Mouse (Mus musculus): ENCODE results near the gene Zfp655.
A peak's percentile ranks its signal among the peaks of the same experiment; 100 is the strongest.
"Not testable (repeated sequence)": the region's sequence is repeated elsewhere in the genome, so short reads cannot be mapped to it uniquely, and the experiment has no call there.

Zfp655 gene

GRCm38 (mm10) chr5:145231367-145231871 lies at the start of gene Zfp655:
Gene Zfp655, plus strand, starts transcription at chr5:145231715.
- DNase-seq (ENCODE audit: low spot score): peak; percentile 99

GRCm38 (mm10) chr5:145185244-145185643 lies 46.3 kb upstream of the Zfp655 start:
- no peak for DNase-seq (ENCODE audit: low spot score)

GRCm38 (mm10) chr5:145189416-145189815 lies 42.1 kb upstream of the Zfp655 start:
- no peak for DNase-seq (ENCODE audit: low spot score)

GRCm38 (mm10) chr5:145190373-145190772 lies 41.1 kb upstream of the Zfp655 start:
- DNase-seq (ENCODE audit: low spot score): peak; percentile 33

GRCm38 (mm10) chr5:145190875-145191798 lies 40.4 kb upstream of the Zfp655 start:
- DNase-seq (ENCODE audit: low spot score): peak; percentile 89

GRCm38 (mm10) chr5:145191962-145192361 lies 39.6 kb upstream of the Zfp655 start, which contains the start of gene Atp5j2:
Gene Atp5j2, minus strand, starts transcription at chr5:145192062.
- no peak for DNase-seq (ENCODE audit: low spot score)

- no peak for DNase-seq (ENCODE audit: low spot score)
These were observed 31.1 kb upstream of the Zfp655 start for GRCm38 (mm10) chr5:145200387-145200786.

- peak; percentile 90 for DNase-seq (ENCODE audit: low spot score)
These were observed 30.1 kb upstream of the Zfp655 start, which contains the start of gene Zkscan14 for GRCm38 (mm10) chr5:145201321-145201991. Gene Zkscan14, minus strand, starts transcription at chr5:145201868.

GRCm38 (mm10) chr5:145202446-145202845 lies 29.1 kb upstream of the Zfp655 start:
- DNase-seq (ENCODE audit: low spot score): no peak

GRCm38 (mm10) chr5:145203936-145204691 lies 27.4 kb upstream of the Zfp655 start, which contains the start of gene Zkscan5:
Gene Zkscan5, plus strand, starts transcription at chr5:145204562.
- peak; percentile 99 for DNase-seq (ENCODE audit: low spot score)

GRCm38 (mm10) chr5:145205041-145205440 lies 26.5 kb upstream of the Zfp655 start:
- DNase-seq (ENCODE audit: low spot score): peak; percentile 38

- DNase-seq (ENCODE audit: low spot score): no peak
These were observed 24.1 kb upstream of the Zfp655 start for GRCm38 (mm10) chr5:145207385-145207784.

GRCm38 (mm10) chr5:145207954-145208353 lies 23.6 kb upstream of the Zfp655 start:
- DNase-seq (ENCODE audit: low spot score): no peak

- not testable (repeated sequence) for DNase-seq (ENCODE audit: low spot score)
These were observed 23.1 kb upstream of the Zfp655 start for GRCm38 (mm10) chr5:145208391-145208790.

- no peak for DNase-seq (ENCODE audit: low spot score)
These were observed 20.2 kb upstream of the Zfp655 start for GRCm38 (mm10) chr5:145211340-145211739.

GRCm38 (mm10) chr5:145212216-145212615 lies 19.3 kb upstream of the Zfp655 start:
- DNase-seq (ENCODE audit: low spot score): no peak

- no peak for DNase-seq (ENCODE audit: low spot score)
These were observed 18.0 kb upstream of the Zfp655 start for GRCm38 (mm10) chr5:145213505-145213904.

- DNase-seq (ENCODE audit: low spot score): no peak
These were observed 16.8 kb upstream of the Zfp655 start for GRCm38 (mm10) chr5:145214679-145215078.

- DNase-seq (ENCODE audit: low spot score): no peak
These were observed 13.8 kb upstream of the Zfp655 start for GRCm38 (mm10) chr5:145217746-145218145.

GRCm38 (mm10) chr5:145218206-145218605 lies 13.3 kb upstream of the Zfp655 start:
- no peak for DNase-seq (ENCODE audit: low spot score)

GRCm38 (mm10) chr5:145218671-145219070 lies 12.8 kb upstream of the Zfp655 start:
- DNase-seq (ENCODE audit: low spot score): no peak

- no peak for DNase-seq (ENCODE audit: low spot score)
These were observed 11.5 kb upstream of the Zfp655 start for GRCm38 (mm10) chr5:145219981-145220380.
